Mouse (Mus musculus): Measurements from ENCODE around the gene Olfr1111. TPM values are rescaled to one million over a fixed set of nuclear protein-coding genes. Genes with fewer than 3 reads are reported as not detected.

Olfr1111 gene
- not detected in 2 replicates for polyA plus RNA-seq (2012; ENCODE audit: low replicate concordance)

GRCm38 (mm10) chr2:87152524-87152923 is at the start of gene Olfr1111:
Gene Olfr1111 (minus strand): TSS chr2:87152624.

GRCm38 (mm10) chr2:87187498-87187897 is 35.1 kb upstream of the Olfr1111 start, which contains the start of gene Olfr1112:
Gene Olfr1112 (plus strand): TSS chr2:87187798.

DNA sequence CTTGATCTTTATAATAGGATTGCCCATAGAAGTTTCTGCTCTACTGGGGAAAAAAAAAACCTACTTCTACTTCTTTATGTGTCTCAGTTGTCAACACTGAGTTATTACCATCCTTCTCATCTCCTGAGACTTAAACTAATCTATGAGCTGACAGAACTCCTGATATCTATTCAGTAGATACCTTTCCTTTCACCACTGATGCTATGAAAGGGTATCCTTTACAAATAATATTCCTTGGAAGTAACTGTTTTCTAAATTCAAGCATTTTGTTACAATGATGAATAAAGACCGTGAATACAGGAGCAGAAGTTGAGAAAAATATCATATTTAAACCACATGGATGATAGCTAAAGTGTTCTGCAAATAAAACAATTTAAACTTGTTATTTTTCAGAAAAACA is 12.2 kb downstream of the Olfr1111 start, which contains the start of gene Olfr1110:
TSS of gene Olfr1110 (minus strand) at position 101 of the 400 bp plus-strand sequence.

GRCm38 (mm10) chr2:87114467-87114866 is 38.0 kb downstream of the Olfr1111 start, which contains the start of gene Olfr259:
Gene Olfr259 (minus strand): TSS chr2:87114567.

Other genes with a start within 250 kb of the Olfr1111 start
- gene Olfr1098, start 228.1 kb downstream of the Olfr1111 start, polyA plus RNA-seq (2012; ENCODE audit: low replicate concordance) = not detected in 2 replicates
- gene Olfr1099, start 191.9 kb downstream of the Olfr1111 start, polyA plus RNA-seq (2012; ENCODE audit: low replicate concordance) = not detected in 2 replicates
- gene Olfr1100, start 172.7 kb downstream of the Olfr1111 start, polyA plus RNA-seq (2012; ENCODE audit: low replicate concordance) = not detected in 2 replicates
- gene Olfr1101, start 161.4 kb downstream of the Olfr1111 start, polyA plus RNA-seq (2012; ENCODE audit: low replicate concordance) = not detected in 2 replicates
- gene Olfr1102, start 154.2 kb downstream of the Olfr1111 start, polyA plus RNA-seq (2012; ENCODE audit: low replicate concordance) = not detected in 2 replicates
- not detected in 2 replicates for gene Olfr1104, start 125.5 kb downstream of the Olfr1111 start, polyA plus RNA-seq (2012; ENCODE audit: low replicate concordance)
- gene Olfr1105, start 116.1 kb downstream of the Olfr1111 start, polyA plus RNA-seq (2012; ENCODE audit: low replicate concordance) = not detected in 2 replicates
- 0.15 TPM in 1 of 2 replicates, not detected in the other for gene Olfr1106, start 100.4 kb downstream of the Olfr1111 start, polyA plus RNA-seq (2012; ENCODE audit: low replicate concordance)
- gene Olfr1107, start 76.8 kb downstream of the Olfr1111 start, polyA plus RNA-seq (2012; ENCODE audit: low replicate concordance) = not detected in 2 replicates
- gene Olfr1109, start 56.6 kb downstream of the Olfr1111 start, polyA plus RNA-seq (2012; ENCODE audit: low replicate concordance) = not detected in 2 replicates
- gene Olfr259, start 38.1 kb downstream of the Olfr1111 start, polyA plus RNA-seq (2012; ENCODE audit: low replicate concordance) = not detected in 2 replicates
- gene Olfr1110, start 12.3 kb downstream of the Olfr1111 start, polyA plus RNA-seq (2012; ENCODE audit: low replicate concordance) = not detected in 2 replicates
- gene Olfr1112, start 35.2 kb upstream of the Olfr1111 start, polyA plus RNA-seq (2012; ENCODE audit: low replicate concordance) = not detected in 2 replicates
- gene Olfr1113, start 56.3 kb upstream of the Olfr1111 start, polyA plus RNA-seq (2012; ENCODE audit: low replicate concordance) = not detected in 2 replicates
- not detected in 2 replicates for gene Olfr1115, start 95.4 kb upstream of the Olfr1111 start, polyA plus RNA-seq (2012; ENCODE audit: low replicate concordance)
- gene Olfr1116, start 114.9 kb upstream of the Olfr1111 start, polyA plus RNA-seq (2012; ENCODE audit: low replicate concordance) = not detected in 2 replicates
- not detected in 2 replicates for gene Olfr1118, start 155.0 kb upstream of the Olfr1111 start, polyA plus RNA-seq (2012; ENCODE audit: low replicate concordance)
- not detected in 2 replicates for gene Olfr1120, start 202.2 kb upstream of the Olfr1111 start, polyA plus RNA-seq (2012; ENCODE audit: low replicate concordance)
- gene Olfr1121, start 217.3 kb upstream of the Olfr1111 start, polyA plus RNA-seq (2012; ENCODE audit: low replicate concordance) = not detected in 2 replicates
- 0.23 TPM in 1 of 2 replicates, not detected in the other for gene Olfr1122, start 233.2 kb upstream of the Olfr1111 start, polyA plus RNA-seq (2012; ENCODE audit: low replicate concordance)